Mouse (Mus musculus) ES-E14 (cell line): ENCODE results near the gene Tmem242.

ENCODE experiments used
- CHD2 ChIP-seq: IDR thresholded peaks from 2 replicates; pipeline ENCODE4 v1.6.1; 2014; ENCODE audit warnings: mild to moderate bottlenecking, low read depth, low read length, inconsistent platforms
- HCFC1 ChIP-seq: IDR thresholded peaks from 2 replicates; pipeline ENCODE4 v1.6.1; 2012; ENCODE audit warnings: low read length, inconsistent platforms, borderline replicate concordance; ENCODE audit not compliant: insufficient read depth
- ZC3H11A ChIP-seq: IDR thresholded peaks from 2 replicates; pipeline ENCODE4 v1.6.1; 2012; ENCODE audit warnings: low read depth, mild to moderate bottlenecking, inconsistent platforms, low read length, borderline replicate concordance
- ZNF384 ChIP-seq: IDR thresholded peaks from 2 replicates; pipeline ENCODE4 v1.6.1; 2012; ENCODE audit warnings: low read depth, low read length, inconsistent platforms

DNA sequence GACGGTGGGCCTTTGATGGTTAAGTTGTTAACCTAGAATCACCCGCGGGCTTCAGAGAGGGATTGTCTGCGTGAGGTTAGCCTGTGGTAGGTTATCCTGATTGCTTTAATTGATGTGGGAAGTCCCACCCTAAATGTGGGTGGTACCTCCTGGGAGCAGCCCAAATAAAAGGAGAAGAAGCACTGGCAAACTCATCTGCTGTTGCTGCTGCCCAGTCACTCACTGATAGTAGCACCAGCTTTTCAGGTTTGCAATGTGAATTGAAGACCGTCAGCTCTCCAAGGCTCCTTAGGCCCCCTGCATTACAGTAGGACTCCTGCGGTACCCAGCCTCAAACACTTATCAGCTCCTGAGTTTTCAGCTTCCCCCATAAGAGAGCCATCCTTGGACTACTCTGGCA, 36.2 kb downstream of the Tmem242 start:
- TF ChIP-seq CHD2 (no peak), ZC3H11A (no peak), HCFC1 (no peak), ZNF384 (no peak)
